Mouse (Mus musculus) right cerebral cortex, postnatal 14 days (tissue): Measurements from ENCODE around the gene Afmid.
A peak's percentile ranks its signal among the peaks of the same experiment; 100 is the strongest.
"Not testable (repeated sequence)": the region's sequence is repeated elsewhere in the genome, so short reads cannot be mapped to it uniquely, and the experiment has no call there.

Source experiments
- DNase-seq: peaks from one replicate; pipeline ENCODE4 v3.0.0; 2022

Afmid gene

DNA sequence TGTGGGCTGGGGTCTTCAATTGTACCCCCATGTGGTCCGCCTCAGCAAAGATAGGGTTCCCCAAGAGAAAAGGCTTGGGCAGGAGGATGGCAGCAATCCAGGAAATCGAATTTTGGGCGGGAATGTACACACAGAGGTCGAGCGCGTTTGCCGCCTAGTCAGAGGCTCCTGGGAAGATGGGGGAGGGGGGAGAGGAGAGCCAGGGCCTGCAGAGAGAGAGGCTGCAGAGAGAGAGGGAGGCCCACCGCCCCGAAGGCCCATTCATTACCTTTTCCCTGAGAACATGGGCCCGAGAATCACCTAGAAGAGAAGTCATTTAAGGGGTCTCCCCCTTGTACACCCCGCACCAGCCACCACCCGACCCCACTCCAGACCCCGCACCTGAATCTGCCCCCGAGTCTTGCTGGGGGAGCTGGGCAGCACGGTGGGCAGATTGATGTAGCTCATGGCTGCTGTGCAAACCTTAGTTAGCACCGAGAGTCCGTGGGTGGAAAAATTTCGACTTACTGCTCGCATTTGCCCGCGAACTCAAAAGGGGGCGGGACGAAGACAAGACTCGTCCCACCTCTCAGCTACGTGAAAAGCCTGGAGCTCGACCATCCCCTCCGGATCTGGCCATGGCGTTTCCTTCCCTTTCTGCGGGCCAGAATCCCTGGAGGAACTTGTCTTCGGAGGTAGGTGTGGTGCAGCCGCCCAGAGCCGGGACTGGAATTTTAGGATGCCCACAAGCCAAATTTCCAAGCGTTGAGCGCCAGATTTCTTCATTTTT, at the start of gene Afmid, which contains the start of gene Tk1:
Gene Afmid (plus strand): TSS at position 592 of the 769 bp plus-strand sequence.
Gene Tk1 (minus strand): TSS at position 760 of the 769 bp plus-strand sequence.
- peak; percentile 61 for DNase-seq

DNA sequence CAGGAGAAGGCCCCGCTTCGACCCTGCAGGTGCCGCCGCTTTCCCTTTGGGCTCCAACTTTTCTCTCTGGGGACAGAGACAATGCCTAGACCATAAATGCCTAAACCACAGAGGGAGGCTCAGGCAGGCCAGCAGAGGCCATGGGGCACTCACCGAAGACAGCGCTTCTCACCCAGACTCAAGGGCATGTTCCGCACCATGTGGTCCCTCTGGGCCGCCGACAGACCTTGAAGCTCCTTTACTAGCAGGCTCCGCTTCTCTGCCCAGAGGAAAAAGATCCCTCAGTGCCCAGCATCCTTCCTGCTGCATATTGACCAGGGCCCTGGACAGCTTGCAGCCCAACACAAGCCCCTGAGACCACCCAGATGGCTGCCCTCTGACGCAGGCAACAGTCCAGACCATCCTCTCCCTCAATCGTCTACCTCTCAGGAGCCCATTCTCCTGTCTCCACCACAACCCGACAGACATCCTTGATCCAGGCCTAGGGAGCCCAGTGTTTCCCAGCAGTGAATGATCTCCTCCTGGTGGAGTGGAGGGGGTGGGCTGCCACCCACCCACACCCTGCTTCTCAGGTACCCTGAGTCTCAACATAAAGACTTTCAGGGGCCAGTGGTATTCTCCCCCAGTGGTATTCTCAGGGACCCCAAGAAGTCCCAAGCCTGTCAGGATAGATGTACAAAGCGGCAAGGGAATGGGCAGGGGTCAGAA, 49.5 kb upstream of the Afmid start:
- no peak for DNase-seq

DNA sequence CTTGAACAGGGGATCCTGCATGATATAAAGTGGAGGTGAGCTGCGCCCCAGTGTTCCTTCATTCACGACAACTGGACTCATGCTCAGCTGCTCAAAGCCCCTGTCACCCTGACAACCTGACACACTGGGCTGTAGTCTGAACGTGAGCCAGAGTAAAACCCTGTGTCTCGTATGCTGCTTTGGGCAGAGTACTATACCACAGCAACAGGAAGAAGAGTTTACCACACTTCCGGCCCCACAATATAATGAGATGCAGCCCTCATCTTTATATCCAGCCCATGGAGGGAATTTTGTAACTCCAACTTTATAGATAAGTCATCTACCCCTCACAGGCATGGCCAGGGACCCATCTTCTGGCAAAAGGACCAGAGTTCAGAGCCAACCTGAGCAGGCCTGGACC, 48.6 kb upstream of the Afmid start:
- no peak for DNase-seq

- DNase-seq: no peak
Measured at GRCm38 (mm10) chr11:117778031-117778430, 47.7 kb upstream of the Afmid start.

DNA sequence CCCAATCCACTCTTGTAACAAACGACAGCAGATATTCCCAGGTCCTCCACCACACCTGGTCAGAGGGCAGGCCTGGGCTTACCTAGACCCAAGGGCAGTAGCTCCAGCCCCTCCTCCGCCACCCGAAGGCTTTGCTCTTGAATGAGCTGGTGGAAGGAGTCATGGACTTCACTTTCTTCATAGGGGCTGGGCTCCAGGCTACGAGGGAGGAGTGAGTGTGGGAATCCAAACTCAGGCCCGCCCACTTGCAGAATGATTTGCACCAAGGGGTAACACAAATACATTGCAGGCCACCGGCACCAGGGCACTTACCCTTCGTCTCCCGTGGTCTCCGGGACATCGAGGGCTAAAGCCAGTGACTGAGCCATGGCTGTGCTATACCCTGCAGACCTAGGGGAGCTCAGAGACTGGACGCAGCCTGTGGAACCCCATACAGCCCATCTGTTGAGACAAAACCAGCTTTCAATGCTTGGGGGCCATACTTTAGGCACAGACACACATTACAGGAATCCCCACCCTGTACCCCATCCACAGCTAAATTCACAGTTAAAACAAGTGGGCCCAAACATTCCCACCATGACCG, 46.8 kb upstream of the Afmid start:
- no peak for DNase-seq

GRCm38 (mm10) chr11:117779434-117780198, 46.1 kb upstream of the Afmid start:
- no peak for DNase-seq

DNA sequence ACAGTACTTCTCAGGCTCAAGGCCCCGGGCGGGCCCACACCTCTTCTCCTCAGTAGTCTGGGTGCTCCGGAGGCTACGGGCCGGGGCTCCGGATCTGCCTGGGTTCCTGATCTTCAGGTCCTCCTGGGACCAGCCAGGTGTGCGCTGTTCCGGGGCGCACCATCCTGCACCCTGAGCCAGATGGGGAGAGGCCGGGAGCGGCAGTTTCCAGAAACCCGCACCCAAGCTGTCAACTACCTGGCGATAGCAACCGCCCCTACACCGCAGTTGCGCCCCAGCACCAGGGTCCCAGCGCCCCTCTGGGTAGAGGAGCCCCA, 45.6 kb upstream of the Afmid start:
- no peak for DNase-seq

DNA sequence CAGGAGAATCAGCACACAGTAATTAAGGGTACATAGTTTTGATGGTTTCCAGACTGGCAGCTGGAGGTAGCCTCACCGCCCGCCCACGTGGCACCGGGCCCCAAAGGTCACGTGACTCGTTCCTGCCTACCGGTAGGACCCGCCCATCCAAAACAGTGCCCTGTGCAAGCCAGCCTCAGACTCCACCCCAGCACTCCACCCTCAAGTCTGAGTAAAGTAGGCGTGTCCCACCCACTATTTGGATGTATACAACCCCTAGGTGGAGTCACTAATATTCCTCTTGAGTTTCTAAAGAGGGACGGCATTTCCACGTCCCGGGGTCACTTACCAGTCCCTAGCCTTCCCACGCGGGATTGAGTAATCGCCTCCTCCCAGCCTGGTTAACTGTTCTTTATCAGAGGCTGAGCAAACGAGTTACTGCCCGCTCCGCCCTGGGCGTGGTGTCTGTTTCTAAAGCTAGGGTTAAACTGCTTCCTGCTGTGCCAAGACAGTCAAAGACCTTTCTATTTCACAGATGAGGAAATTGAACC, 45.1 kb upstream of the Afmid start:
- DNase-seq: no peak

DNA sequence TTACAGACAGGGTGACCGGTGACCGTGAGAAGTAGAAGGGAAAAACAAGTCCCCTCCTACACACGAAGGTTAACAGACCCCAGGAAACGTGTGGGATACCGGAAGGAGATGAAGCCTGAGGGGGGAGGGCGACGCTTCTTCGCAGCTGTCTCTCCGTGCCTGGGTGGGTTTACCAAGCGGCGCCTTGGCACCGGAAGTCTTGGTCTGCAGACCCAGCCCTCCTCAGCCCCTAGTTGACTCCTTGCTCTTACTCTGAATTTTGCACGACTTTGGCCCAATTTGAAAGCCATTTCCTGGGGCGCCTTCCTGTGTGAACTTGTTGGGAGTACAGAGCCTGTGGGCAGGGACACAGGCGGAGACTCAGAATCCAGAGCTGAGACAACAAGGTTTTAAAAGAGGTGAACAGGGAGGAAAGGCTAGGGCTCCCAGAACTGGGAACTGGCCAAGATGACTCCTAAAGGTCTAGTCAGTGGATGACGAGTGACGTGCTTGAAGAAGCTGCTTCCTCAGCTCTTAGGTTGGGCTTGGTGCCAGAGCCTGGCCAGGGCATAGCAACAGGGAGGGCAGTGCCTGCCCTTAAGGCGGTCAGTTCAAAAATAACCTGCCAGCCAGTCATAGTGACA, 44.4 kb upstream of the Afmid start:
- peak; percentile 50 for DNase-seq

DNA sequence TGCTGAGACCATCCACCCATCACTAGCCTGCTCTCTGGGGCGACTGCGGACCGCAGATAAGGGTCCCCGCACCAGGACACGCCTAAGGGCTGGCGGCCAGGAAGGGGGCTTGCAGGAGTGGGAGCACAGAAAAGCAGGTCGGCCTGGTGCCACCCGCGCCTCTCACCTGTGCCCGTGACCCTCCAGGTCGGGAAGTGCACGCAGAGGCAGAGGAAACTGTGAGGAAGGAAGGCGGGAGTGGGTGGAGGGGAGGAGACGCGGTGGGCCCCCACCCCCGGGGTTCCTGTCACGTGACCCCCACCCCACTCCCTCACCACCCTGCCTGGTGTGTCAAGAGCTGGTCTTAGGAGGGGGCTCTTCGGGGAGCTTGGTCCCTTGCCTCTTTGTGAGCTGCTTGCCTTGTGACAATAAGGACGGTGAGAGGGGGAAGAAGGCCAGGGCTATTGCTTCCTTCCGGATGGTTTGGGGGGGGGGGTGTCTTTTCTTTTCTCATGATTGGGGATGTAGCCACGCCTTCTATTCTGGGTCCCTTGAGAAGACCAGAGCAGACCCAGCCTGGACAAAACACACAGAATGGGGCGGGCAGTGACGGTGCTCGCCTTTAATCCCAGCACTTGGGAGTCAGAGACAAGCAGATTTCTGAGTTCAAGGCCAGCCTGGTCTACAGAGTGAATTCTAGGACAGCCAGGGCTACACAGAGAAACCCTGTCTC, 43.6 kb upstream of the Afmid start, which contains the start of the genes Tmc8 and Tmc6:
Gene Tmc8 (plus strand): TSS at position 84 of the 712 bp plus-strand sequence.
Gene Tmc6 (minus strand): TSS at position 206 of the 712 bp plus-strand sequence.
- DNase-seq: no peak

GRCm38 (mm10) chr11:117782705-117783034, 43.1 kb upstream of the Afmid start:
- no peak for DNase-seq

- peak; percentile 66 for DNase-seq
Measured at GRCm38 (mm10) chr11:117783089-117783488, 42.6 kb upstream of the Afmid start.

GRCm38 (mm10) chr11:117783683-117784309, 41.9 kb upstream of the Afmid start:
- no peak for DNase-seq

- no peak for DNase-seq
Measured at GRCm38 (mm10) chr11:117786294-117786693, 39.4 kb upstream of the Afmid start.

DNA sequence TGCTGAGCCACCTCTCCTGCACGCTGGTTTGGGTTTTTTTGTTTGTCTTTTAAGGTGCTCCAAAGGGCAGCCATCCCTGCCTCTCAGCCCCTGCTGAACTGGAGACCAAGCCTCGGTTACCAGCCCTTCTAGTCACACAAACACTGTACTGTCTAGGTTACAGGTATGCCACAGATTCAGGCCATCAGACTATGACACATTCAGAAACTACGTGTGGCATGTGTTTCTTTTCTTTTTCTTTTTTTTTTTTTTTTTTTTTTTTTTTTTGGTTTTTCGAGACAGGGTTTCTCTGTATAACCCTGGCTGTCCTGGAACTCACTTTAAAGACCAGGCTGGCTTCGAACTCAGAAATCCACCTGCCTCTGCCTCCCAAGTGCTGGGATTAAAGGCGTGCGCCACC, 37.2 kb upstream of the Afmid start:
- not testable (repeated sequence) for DNase-seq

DNA sequence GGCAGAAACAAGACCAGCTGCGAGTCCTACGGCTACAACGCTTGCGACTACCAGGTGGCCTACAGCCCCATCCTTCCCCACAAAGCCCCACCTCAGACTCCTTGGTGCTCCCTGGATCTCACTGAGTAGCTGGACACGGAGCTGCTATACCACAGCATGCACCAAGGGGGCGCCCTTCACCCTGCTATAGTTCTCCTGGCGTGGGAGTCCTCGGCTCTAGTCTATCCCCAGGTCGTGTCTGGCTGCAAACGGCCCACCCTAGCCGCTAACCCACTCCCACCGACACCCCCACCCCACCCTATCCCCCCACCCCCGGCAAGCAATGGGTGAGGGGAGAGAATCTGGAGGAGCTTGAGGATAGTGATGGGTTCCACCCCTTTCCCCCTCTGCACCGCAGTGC, 35.4 kb upstream of the Afmid start:
- DNase-seq: peak; percentile 54

GRCm38 (mm10) chr11:117790703-117791440, 34.9 kb upstream of the Afmid start:
- DNase-seq: peak; percentile 6

DNA sequence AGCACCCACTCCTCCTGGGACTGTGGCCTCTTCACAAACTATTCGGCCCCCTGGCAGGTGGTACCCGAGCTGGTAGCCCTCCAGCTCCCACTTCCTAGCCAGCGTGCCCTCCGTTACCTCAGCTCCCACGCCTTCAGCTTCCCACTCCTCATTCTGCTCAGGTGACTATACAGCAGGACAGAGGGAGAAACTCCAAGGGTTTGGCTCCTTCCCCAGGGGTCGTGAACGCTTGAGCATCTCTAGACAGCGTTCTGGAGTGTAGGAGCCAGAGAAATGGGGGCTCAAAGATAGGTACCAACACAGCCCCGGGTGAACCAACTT, 34.3 kb upstream of the Afmid start:
- DNase-seq: no peak

DNA sequence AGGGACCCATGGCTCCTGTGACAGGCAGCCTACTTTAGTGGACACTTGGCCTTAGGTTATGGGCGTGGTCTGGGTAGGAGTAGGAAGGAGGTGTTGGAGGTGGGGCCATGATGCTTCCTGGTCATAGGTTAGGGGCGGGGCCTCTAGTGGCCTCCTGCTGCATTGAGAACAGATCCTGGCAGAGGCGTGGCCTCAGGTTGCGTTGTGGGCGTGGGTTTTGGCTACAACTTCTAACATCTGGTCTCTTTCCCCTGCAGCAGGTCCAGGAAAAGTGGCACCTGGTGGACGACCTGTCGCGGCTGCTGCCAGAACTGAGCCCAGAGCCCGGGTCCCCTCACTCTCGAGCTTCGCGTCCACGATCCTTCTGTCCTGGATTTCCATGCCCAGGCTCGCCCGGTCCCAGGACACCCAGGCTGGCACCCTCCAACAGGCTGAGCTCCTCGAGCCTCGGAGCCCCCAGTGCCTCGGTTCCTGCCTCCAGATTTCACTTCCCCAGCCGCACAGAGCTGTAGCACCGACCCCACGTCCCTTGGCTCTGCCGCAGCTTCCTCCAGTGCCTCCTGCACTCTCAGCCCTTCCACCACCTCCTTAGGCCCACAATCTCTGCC, 33.3 kb upstream of the Afmid start:
- no peak for DNase-seq

GRCm38 (mm10) chr11:117794035-117794551, 31.6 kb upstream of the Afmid start:
- DNase-seq: no peak
